Mouse (Mus musculus) lung, adult 18-20 months (tissue): Measurements from ENCODE around the gene Hspd1.
A peak's percentile ranks its signal among the peaks of the same experiment; 100 is the strongest.
"Not testable (repeated sequence)": the region's sequence is repeated elsewhere in the genome, so short reads cannot be mapped to it uniquely, and the experiment has no call there.

Source experiments
- DNase-seq, 2 experiments: peaks; one replicate each; pipeline ENCODE4 v3.0.0; 2022; ENCODE audit warnings: mixed read lengths in 2 of 2

Hspd1 gene

DNA sequence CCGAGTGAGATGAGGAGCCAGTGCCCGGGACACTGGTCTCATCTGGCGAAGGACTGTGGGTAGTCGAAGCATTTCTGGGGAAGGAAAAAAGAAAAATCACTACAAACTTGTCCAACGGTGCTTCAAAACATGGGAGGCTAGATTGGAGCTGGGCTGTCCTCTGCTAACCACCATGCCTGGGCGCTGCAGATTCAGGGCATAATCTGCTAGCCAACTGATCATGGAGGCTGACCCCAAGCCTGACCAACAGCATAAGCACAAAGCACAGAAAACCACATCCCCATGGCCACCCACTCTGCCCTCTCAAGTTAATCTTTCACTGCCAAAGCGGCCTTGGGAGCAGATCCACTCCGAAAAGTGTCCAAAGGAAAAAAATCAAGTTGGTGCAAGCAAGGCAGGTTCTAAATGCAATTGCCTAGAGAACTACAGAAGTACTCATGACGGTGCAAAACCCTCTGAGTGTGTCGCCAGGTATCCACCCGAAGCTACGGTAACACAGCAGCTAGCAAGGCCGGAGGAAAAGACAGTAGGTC is 1.1 kb downstream of the Hspd1 start:
- DNase-seq: peak in 1 of 2 experiments; percentile 9

DNA sequence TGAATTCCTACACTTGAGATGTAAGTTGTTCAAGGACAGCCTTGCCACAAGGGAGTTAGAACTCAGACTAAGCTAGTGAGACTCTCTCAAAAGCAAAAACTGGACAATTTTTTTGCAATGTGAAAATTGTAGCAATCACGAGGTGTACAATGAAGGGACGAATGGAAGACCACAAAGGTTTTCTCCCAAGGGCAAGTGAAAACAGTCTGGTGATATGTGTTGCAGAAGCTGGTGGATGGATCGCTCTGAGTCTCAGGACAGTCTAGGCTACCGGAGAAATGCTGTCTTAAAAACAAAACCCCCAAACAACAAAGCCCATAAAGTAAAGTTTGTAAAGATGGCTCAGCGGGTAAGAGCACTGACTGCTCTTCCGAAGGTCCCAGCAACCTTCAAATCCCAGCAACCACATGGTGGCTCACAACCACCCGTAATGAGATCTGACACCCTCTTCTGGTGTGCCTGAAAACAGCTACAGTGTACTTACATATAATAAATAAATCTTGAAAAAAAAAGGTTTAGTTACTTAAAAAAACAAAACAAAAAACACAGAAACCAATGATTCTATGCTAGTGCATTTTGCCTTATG is 2.2 kb downstream of the Hspd1 start:
- DNase-seq: no peak

DNA sequence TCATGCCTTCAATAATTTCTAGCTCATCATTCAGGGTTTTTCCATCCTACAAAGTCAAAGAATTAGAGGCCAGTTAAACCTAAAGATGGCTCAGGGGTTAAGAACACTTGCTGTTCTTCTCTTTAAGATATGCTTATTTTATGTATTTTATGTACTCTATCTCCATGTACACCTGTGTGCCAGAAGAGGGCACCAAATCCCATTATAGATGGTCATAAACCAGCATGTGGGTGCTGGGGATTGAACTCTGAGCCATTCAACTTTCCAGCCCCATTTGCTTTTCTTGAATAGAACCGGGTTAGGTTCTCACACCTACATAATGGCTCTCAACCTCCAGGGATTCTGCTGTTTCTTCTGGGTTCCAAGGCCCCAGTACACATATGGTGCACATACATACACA is 5.9 kb downstream of the Hspd1 start:
- no peak for DNase-seq

DNA sequence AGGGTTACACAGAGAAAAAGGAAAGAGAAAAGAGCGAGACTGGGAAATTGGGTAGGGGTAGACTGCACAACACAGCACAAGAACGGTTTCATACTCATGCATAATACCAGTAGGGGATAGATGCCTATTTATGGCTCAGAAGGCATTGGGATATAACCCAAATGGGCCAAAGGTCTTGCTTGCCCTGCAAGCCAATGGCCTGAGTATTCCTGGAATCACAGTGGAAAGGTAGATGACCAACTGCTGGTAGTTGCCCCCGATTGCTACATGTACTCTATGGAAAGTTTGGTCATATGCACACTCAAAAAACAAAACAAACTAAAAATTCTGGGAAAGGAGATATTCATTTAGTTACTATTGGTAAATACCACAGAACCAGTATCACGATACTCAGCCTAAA is 8.4 kb downstream of the Hspd1 start:
- DNase-seq: no peak

DNA sequence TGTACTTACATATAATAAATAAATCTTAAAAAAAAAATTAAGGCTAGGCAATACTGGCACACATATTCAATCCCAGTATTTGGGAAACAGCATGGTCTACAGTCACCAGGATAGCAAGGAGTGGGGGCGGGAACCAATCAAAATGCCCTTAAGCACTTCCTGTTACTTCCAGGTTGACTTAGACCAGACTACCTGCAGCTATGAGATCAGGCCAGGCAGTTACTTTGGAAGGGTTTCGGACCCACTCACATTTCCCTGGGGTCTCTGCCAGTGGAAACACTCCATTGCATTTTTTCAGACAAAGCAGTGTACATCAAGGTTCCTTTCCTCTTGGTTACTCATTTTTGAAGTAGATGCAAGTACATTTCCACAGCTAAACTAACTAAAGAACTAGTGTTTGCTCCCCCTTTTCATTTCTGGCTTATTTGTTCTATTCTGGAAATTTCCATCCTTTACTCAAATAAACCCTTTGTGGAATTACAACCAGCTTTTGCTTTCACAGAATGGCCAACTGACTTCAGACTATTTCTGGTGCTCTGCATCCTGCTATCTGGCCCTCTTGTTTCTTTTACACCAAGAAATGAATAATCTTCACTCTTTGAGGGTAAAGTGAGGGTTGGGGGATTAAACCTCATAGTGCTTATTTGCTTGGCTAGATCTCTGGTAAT is 11.1 kb downstream of the Hspd1 start:
- peak; percentile 40 to 56 for DNase-seq

DNA sequence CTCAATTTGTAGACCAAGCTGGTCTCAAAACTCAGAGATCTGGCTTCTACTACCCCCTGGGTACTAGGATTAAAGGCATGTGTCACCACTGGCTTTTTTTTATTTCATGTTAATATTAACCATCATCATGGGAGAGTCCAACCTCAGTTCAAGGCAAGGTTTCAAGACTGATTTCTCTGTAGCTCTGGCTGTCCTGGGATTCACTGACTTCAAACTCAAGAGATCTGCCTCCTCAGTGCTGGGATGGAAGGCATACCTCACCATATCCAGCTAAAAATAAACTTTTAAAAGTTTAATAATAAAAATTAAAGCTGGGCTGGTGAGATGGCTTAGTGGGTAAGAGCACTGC is 11.7 kb downstream of the Hspd1 start:
- DNase-seq: no peak

DNA sequence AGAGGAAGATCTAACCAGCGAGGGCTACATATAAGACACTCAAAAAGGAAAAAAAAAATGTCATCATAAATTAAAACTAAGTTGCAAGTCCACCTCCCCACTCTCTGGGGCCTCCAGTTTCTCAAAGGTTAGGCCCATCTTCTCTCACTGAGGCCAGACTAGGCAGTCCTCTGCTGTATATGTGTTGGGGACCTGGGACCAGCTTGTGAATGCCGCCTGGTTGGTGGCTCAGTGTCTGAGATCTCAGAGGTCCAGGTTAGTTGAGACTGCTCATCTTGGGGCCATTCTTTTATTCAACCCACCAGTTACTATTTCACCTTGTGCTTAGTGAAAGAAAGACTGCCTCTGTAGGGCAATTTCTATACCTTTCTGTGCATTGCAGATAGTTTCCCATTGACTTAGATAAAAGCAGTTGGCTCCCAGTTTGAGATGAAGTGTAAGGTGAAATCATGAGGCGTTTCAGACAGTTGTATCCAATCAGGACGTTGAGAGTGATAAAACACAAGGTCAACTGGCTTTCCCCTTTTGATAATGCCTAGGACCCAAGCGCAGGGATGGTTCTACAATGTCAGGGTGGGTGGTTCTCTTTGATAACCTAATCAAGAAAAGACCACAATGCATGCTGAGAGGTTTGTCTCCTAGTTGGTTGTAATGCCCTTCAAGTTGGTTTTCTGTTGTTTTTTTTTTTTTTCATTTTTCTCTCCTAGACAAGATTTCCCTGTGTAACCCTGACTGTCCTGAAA is 12.2 kb downstream of the Hspd1 start:
- no peak for DNase-seq

DNA sequence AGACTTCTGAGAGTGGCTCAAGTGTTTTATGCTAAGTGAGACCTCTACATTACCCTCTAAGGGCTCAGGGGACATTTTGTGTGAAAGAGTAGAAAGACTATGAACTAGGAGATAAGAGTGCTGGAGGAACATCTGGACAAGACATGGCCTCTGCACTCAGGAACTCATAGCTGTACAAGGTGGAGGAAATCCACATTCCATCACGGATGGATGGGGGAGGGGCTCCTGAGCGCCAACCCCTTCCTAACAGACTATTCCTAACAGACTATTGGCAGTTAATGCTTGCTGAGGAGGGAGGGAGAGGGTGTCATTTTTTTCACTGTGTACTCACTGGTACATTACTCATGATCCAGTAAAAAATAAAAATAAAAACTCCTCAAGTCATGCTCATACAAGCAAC is 13.3 kb downstream of the Hspd1 start:
- no peak for DNase-seq

DNA sequence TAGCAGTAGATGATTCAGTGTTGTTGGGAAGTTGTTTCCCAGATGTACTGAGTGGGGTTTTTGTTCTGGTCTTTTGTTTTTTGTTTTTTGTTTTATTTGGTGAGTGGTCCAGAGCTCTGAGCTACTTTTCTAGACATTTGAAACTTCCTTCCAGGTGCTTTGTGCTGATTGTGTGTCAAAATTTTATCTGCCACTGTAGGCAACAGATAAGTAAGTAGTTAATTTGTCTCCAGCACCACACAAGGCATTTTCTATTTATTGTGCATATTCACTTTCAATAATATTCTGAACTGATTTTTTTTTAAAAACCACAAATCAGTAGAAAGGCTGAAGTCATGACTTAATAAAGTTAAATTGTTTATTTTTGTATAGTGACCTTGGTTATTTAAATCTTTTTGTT is 15.7 kb downstream of the Hspd1 start:
- DNase-seq: not testable (repeated sequence)

DNA sequence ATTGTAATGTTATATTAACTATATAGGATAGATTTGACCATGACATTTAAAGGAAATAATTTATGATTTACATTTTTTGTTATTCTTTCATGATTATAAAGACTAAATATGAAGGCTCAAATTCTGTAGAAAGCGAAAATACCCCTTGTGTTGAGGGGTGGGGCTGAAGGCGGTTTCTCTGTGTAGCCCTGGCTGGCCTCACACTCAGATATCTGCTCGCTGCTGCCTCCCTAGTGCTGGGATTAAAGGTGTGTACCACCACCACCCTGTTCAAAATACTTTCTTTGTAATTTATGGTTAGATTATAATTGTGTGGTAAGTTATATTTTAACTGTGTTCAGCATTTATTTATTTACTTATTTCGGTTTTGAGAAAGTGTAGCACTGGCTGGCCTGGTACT is 26.3 kb downstream of the Hspd1 start:
- no peak for DNase-seq

DNA sequence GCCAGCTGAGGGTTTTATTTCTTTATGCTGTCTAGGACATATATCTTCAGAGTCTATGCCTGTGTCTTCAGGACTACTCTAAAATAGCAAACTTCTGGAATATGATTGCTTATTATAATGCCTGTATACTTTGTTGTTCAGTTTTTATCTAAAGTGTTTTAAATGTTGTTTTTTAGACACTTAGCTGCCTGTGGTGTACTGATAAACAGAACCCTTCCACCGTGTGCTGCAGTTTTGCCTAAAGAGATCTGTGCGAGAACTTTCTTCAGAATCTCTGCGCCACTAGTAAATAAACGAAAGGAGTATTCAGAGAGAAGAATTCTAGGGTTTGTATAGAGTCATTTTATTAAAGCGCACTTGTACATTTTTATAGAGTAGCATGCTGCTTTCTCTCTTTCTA is 26.9 kb downstream of the Hspd1 start:
- no peak for DNase-seq

DNA sequence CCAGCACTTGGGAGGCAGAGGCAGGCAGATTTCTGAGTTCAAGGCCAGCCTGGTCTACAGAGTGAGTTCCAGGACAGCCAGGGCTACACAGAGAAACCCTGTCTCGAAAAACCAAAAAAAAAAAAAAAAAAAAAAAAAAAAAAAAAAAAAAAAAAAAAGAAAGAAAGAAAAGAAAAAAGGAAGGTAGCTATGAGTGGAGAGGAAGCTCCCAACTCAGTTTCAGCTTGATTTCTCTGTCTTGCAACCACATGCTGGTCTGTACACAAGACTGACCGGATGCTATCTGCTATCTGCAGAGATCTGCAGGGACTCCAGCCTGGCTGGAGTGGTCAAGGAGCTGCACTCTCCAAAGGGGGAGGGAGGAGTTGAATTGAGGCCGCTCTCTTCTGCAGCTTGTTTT is 29.7 kb downstream of the Hspd1 start:
- not testable (repeated sequence) for DNase-seq

DNA sequence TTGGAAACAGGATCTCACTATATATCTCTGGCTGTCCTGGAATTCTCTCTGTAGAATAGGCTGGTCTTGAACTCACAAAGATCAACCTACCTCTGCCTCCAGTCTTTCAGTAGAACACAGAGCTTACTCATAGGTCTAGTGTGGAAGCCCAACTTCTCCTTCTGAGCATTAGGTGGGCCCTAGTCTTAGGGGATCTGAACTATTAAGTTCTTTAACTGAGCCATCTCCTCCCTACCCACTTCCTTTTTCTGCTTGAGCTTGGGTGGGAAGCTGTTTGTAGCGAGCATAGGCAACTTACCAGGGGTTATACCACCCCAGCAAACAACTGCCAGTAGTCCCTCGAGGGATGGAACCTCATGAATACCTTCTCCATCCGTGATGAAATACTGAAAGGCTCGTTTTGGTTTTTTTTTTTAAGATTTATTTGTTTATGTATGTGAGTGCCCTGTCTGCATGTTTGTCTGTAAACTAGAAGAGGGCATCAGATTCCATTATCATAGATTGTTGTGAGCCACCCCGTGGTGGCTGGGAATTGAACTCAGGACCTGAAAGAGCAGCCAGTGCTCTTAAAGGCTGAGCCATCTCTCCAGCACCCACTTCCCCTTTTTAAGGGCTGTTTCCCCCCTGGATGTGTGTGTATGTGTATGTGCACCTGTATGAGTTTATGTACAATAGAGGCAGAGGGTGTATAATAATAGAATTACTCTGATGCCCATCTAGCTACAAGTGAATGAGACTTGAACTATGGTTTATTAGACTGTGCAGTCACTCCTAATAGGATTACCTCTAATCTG is 32.5 kb downstream of the Hspd1 start:
- peak in 1 of 2 experiments; percentile 5 for DNase-seq

DNA sequence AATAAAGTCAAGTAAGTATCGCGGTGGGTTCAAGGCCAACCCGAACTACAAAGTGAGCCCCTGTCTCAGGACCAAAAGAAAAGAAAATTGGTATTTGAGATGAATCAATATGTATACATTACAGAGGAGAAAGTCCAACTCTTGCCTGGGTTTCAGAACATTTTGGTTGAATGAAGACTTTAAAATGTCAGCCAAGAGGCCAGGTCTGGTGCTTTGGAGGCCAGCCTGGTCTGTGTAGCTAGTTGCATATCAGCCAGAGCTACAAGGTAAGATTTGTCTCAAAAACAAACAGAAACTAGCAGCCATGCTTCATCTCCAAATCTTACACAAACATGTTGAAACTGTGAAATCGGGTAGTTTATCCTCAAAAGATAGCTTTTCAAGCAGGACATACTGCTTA is 34.4 kb downstream of the Hspd1 start:
- no peak for DNase-seq

DNA sequence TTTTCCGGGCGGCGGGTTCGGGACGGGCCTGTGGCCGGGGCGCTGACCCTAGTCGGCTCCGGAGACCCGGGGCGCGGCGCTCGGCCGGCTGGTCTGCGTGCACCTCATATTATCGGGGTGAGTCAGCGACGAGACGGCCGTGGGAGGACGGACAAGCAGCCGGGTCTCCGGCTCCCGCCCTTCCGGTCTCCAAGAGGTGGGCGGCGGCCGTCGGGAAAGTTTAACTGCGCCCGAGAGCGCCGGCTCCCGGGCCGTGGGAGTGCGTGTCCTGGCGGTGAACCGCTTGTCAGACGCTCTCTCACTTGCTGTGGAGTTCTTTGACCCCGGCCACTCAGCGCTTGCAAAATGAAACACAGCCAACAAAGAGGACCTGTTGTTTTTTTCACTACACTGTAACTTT is 35.0 kb downstream of the Hspd1 start:
- DNase-seq: peak; percentile 87 to 91

DNA sequence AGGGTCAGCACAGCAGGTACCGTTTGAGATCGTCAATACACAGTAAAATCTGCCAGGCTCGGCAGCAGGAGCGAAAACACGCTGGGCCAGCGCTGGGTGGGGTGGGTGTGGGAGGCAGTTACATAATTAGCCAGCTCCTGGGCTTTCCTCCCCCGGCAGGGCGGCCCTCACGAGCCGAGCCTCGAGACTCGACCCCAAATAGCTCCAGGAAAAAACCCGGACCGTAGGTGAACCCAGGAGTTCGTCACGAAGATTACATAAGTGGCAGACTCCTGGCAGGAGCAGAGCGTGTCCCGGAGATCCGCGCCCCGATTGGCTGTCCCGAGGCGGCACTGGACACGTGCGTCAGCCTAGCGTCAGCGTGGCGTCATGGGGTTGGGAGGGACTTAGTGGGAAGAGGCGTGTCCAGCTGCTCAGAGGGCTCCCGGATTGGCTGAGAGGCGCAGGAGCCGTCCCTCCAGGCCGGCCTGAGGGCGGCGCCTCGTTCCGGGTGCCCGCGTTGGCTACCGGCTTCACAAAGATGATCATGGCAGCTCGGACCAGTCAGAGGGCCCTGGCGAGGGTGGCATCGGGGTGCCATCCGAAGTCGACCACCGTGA is 35.6 kb downstream of the Hspd1 start, which contains the start of gene Coq10b:
Gene Coq10b (plus strand): TSS at position 416 of the 599 bp plus-strand sequence.
- DNase-seq: peak; percentile 99

DNA sequence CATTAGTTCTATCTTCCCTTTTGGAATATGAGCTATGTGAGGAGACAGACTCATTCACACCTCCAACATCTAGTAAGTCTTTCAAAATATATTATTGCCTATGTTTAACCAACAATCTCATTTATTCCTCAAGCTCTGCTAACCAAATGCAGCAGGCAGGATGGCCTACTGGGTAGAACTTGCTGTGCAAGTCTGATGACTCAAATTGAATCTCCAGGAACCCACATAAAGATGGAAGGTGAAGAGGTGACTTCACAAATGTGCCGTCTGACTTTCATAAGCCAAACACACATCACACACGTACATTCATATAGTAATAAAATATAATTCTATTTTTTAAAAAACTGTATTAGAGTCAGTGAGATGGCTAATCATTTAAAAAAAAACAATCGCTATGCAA is 36.4 kb downstream of the Hspd1 start:
- DNase-seq: no peak

DNA sequence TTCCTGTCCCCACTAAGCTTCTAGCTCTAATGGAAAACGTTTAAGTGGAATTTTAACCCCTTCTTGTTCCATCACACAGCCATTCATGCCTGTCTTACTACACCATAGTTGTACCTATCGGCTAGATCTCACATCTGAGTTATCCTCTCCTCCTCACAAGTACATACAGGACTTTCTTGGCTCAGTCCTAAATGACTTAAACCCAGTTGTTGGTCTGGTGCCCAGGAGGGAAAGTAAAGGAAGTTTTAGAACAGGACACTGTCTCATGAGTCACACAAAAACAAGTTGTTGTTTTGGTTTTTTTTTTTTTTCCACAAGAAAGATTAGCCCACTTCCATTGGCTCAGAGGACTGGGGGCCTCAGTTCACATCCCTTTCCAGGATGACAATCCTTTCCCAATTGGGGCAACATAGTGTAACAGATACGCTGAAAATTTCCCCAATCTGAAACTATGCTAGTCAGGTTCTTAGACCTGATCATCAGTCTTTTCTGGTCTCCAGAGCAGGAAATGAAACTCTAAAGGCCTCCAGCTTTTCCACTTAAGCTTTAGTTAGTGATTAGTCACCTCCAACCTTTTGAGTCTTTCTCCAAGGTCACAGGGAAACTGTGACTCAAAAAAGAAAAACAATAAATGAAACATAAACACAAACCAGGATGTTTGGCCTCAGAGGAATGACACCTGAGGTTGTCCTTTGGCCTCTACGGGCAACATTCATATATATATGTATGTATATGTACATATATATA is 39.0 kb downstream of the Hspd1 start:
- no peak for DNase-seq

DNA sequence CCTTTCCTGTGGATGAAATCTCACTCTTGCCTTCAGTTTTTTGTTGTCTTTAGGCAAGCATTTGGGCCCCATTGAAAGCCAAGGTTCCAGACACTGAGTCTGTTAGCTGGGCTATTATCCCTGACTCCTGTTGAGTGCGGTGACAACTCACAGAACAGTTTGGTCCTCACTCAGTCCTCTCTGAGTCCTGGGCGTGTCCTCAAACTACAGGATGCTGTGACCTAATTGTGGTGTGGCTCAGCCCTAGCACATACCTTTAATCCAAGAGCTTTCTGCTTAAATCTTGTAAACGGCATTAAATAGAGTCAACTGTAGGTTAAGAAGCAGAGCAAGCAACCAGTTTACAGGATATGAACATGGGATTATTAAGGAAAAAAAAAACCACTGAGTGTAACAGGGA is 44.9 kb downstream of the Hspd1 start:
- DNase-seq: no peak

DNA sequence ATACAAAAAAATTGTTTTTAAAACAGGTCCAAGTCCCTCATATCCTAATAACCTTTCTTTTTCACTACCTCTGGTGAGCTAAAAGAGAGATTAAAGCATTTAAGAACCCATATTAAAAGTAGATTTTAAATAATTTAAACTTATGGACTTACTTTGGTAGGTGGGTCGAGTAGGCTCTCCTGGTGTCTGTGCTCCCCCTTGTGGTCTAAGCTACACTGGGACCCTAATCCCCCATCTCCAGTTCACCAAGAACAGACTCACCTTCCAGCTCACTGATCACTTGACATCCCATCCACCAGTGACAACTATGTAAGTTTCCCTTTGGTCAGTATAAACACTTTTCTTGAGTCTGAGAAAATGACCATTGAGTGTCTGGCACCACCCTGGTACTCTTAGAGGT is 45.8 kb downstream of the Hspd1 start:
- no peak for DNase-seq

DNA sequence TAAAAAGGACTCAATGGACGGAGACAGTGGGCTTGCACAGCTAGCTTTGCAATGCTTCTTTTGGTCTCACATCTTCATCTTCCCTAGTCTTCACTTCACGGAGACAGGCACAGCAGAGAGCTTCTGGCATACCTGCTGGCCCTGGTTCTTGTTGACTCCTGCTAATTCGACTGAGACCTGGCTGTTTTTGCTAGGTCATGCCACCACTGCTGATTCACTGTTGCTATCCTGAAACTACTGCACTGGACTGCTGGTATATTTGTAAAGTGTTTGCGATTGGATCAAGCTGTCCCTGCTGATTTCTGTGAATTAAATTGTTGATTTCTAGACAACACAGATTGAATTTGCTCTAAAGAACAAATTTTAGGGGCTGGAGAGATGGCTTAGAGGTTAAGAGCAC is 46.4 kb downstream of the Hspd1 start:
- no peak for DNase-seq

DNA sequence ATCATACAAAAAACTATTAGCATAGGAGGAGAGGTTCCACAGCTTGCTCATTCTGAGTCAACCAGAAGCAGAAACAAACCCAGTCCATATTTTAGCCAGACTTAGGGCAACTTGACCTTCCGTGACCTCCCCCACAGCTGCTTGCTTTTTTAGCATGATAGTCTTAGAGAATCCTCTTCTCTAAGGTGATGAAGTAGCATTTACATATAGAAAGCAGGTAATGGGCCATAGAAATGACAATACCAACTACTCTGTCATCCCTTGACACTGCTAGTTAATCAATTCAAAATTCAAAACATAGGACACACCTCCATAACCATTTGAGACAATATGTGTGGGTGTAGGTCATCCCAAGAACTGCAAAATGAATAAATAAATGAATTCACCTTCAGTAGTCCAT is 48.1 kb downstream of the Hspd1 start:
- DNase-seq: no peak
